Mouse (Mus musculus) spleen, postnatal 10 days (tissue): ENCODE data around the gene Rab36.
A peak's percentile ranks its signal among the peaks of the same experiment; 100 is the strongest.

Experiments
- DNase-seq, 2 experiments: peaks; one replicate each; pipeline ENCODE4 v3.0.0; 2021 to 2022; ENCODE audit warnings: low spot score in 2 of 2

Gene Rab36

DNA sequence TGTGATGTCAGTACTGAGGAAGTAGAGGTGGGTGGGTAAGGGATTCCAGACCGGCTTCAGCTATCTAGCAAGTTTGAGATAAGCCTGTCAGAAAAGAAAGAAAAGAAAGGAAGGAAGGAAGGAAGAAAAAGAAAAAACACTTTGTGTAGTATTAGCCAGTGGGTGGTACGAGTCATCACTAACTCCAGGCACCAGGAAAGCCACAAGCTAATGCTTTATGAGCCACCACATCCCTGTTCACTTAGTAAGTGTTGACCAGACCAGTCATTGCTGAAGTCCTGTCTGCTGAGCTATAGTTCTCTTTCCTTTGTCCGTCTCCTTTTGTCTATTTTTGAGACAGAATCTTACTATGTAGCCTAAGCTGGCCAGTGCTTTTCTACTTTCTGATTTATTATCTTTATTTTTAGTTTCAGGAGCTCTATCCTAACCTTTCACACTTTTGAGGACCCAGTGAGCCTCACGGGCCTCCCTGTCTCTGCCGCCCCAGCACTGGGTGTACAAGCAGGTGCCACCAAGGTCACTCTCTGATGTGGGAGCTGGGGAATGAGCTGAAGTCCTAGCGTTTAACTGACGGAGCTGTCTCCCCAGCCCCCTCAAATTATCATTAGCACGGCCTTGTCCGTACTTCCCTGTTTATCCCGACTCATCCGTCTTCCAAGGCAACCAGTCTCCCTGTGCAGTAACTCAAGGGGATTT, 33.6 kb downstream of the Rab36 start:
- no peak for DNase-seq

DNA sequence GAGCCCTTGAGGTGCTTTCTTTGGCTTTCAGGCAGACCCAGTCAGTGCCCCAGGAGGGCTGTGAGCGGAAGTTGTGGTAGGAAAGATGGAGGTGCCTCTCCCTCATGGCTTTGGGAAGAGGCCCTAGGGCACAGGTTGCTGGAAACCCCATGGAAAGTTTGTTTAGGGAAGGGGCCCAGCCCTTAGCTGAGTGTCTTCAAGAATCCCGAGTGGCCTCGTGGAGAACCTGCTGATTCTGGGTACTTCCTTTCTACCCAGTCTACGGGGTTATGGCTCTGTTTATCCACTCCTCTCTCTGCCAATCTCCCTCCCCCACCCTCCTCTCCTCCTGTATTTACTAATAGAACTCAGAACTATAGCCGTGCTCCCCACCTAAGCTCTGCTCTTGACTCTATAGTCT, 38.8 kb downstream of the Rab36 start:
- DNase-seq: no peak

DNA sequence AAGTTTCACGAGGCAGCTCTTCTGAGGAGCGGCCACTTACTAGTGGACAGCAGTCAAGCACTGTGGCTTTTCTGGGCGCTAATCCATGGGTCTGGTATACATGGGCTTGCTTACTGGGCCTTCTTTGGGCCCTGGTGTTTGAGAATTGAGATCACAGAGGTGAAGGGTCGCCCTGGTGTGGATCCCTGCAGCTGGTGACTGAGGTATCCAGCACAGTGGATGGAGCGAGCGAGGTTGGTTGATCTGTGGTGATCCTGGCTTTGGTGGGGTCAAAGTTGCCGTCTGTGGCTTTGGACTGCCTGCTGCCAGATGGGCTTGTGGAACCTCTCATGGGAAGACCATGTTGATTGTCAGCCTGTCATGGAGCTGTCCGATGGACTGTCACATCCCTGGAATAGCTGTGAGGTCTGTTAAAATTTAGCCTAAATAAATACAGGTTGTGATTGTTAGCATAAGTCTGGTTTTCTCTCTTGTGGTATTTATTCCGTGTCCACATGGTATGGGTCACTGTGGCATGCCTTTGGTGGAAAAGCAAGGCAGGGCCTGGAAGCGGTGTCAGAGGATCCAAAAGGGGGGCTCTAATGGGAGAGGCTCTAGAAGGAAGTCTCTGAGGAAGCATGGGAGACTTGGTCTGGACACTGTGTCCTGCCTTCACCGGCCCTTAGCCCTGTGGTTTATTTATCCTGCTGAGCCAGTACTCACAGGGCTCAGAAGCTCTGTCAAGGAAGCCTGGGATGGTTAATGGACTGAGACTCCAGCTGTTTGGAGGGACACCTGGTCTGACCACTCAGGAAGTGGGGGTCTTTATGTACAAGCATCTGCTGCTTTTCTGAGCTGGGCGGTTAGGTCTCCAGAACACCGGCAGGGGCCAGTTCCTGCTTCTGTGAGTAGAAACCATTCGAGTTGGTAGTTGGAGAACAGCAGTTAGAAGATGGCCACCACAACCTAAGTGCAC, 41.6 kb downstream of the Rab36 start:
- DNase-seq: peak in 1 of 2 experiments; percentile 25

DNA sequence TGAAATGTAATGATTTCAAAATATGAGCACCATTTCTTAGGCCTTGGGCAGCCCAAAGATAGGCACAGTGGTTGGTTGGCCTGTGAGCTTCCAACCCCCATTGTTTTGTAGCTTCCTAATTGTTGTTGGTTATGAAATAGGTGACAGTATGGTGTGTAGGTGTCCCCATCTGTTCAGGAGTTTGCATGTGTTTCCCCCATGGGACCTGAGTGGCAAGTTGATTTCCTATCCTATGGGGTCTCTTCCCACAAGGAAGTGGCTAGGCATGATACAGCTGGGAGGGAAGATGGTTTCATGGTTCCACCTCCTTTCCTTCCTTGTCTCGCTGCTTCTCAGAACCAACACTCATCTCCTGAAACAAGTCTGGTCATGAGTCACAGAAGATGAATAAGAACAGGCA, 48.5 kb downstream of the Rab36 start:
- no peak for DNase-seq

DNA sequence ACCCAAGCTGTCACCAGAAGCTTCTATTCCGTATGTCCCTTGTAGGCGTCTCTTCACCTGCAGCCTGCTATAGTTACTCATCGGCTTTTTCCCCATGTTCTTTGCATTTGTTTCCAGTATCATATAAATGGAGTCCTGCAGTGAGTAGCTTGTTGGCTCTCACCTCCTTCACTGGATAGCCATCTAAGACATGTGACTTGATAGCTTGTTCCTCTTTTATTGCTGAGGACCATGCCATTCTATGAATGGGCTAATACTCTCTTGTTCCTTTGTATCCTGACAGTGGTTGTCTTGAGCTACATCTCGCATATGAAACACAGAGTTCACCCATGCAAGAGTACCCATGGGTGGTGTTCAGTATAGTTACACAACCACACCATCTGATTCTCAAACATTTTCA, 51.6 kb downstream of the Rab36 start:
- DNase-seq: no peak

DNA sequence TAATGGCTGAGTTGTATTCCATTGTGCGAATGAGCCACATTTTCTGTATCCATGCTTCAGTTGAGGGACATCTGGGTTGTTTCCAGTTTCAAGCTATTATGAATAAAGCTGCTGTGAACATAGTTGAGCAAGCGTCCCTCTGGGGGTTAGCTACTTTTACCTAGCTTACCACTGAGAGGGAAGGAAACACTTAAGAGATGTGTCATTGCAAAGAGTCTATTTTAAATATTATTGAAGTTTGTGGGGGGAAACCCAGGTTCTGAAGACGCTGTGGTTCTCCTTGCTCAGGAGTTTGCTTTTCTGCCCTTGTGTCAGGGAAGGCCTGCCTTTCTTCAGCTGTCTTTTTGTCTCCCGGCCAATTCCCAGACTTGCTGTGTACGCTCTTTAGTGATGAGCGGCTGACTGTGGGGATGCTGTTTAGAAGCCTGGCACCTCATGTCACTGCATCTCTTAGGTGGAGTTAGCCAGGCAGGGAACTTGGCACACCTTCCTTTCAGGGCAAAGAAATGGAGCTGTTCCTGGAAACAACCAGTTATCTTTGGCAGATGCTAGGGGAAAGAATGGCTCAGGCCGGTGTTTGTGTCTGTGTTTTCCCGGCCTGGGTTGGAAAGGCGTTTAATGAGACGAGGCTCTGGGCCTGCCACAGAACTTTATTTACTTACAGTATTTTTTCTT, 54.8 kb downstream of the Rab36 start:
- no peak for DNase-seq

DNA sequence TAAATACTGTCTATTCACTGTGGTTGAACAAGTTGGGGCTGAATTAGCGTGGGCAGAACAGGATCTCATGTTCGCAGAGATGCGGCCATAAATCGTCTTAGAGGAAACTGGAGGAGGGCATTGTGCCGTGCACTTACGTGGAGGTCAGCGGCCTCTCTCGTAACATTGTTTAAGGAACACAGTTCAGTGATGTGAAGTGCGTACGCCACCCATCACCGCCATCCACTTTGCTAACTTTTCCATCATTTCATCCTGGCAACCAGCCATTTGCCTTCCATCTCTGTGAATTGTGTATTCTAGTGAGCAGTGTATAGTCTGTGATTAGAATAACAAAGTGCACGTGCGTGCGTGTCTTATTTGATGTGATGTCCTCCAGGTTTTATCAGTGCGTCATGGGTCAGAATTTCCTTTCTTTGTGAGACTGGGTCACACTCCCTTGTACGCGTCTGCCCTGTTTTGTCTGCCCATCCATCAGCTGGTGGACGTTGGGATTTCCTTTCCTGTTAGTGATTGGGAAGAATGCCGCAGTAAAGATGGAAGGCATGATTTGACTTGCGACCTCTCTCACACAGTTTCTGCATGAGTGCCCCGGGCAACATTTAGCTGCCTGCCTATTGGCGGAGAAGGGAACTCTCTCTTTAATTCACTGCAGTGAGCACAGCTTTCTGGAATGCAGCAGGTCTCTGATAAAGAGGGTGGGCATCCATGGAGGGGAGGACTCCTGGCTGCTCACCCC, 56.6 kb downstream of the Rab36 start:
- DNase-seq: no peak

DNA sequence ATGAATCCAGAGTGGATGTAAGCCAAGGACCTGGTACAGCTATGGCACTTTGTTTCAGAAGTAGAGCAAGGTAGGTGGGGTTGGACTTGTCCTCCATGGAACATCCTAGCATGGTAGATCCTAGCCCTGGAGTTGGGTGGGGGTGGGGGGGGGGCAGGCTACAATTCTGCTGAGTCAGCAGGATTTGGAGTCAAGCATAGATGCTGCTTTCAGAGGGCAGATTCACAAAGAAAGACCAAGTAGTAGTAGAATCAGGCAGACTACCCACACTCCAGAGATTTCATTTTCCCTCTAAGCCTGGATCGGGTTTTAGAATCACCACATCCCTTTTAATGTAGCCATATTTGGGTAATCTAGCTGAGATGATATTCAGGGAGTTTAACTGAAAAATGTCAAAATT, 57.5 kb downstream of the Rab36 start:
- DNase-seq: no peak

DNA sequence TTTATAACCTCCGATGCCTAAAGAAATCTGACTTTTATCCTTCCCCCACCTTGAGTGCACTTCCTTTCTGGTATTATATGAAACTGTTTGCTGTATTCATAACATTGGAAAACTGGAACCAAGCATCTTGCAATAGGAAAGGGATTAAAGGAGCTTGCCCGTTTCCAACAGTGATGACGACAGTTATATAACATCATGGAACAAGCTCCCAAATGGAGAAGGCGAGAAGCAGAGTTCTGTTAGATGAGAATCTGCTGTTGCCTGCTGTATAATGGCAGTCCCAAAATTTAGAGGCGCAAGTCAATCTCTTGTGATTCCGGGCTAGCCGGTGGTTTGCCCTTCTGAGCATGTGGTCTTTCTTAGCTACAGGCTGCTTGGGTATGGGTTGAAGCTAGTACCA, 58.4 kb downstream of the Rab36 start:
- DNase-seq: no peak

DNA sequence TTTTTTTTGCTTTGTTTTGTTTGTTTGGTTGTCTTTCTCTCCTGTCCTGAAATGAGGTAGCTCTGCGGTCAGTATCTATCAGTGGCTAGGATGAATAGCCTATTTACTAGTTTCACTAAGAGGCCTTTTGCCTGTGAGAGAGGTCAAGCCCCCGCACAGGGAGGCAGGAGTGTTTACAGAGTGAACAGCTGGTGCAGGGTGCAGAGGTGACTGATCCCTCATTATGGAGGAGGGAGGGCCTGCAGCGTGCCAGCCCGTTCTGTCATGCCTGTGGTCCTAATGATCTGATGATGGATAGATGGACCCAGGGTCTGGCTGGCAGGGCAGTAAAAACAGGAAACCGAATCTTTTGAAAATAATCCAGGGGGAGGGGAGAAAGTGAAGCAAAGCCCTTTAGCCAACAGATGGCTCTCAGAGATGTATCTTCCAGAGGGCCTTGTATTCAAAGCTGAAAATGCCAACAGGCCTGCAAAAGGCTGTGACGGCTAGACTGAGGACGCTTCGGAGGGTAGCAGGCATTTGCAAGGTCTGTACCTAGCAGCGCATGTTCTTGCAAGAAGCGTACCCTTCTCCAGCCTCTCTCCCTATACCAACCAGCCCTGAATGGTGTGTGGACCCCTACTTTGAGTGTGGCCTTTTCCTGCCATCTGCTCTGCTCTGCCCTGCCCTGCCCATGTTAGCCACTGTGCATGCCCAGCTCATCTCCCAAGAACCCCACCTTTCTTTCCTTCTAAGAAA, 61.8 kb downstream of the Rab36 start:
- no peak for DNase-seq

DNA sequence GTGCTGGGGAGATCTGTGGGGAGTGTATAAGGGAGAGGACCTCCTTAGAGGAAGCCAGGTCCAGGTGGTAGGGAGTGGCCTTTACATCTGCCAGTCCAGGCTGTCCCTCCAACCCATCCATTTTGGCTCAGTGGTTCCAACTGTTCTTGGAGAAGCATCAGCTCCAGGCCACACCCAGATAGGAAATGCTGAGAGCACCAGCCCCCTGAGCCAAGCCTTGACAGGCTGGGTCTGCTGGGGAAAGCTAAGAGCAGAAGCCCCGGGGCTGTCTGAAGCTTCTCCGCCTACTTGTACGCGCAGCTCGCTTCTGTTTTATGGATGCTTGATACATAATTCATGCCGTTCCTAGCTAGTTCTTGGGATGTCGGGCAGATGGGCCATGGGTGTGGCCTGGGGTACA, 63.4 kb downstream of the Rab36 start:
- no peak for DNase-seq

DNA sequence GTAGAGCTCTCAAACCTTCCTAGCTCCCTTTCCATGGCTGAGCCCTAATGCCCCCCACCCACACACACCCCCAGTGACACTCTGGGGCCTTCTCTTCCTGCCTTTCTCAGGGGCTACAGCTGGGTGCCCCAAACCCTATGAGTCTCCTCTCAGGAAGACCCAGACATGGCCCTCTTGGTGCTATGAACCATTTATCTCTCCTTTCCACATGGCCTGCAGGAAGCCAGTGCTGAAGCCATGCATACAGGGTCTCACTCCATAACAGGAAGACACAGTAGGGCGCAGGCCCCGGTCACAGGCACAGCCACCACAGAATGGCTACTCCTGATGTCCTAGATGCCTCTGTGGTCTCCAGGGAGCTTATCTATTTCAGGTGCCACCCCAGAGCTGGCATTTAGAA, 66.6 kb downstream of the Rab36 start:
- DNase-seq: no peak
